Mouse (Mus musculus) adipocyte (in vitro differentiated cells): ENCODE results near the gene Lamtor2.

Experiments
- DNase-seq: peaks from one replicate; pipeline ENCODE4 v3.0.0-alpha.2; 2016; ENCODE audit warnings: low spot score

Gene Lamtor2

GRCm38 (mm10) chr3:88523027-88523426 is 29.8 kb downstream of the Lamtor2 start:
- no peak for DNase-seq

DNA sequence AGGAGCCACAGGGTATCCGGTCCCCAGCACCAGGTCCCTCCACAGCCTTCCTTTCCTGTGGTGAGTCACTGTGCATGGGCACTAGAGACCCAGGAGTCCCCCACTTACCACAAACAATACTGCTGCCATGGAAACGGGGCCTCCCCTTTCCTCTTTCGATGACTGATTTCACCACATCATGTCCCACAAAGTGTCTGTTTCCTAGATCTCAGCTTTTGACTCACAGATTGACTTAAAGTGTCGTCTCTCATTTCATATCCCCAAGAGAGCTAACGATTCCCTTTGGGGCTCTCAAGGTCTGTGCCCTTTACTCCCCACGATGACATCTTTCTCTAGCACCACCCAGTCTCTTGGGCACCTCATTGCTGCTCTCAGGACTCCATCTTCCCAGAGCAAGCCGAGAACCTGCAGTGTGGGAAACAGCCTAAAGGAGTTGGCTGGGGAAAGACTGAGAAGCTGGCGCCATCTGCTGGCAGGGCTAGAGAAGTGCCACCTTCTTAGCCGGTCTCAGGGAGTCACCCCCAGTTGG is 31.0 kb downstream of the Lamtor2 start:
- DNase-seq = peak; percentile 82

GRCm38 (mm10) chr3:88521156-88521555 is 31.7 kb downstream of the Lamtor2 start:
- DNase-seq = no peak

DNA sequence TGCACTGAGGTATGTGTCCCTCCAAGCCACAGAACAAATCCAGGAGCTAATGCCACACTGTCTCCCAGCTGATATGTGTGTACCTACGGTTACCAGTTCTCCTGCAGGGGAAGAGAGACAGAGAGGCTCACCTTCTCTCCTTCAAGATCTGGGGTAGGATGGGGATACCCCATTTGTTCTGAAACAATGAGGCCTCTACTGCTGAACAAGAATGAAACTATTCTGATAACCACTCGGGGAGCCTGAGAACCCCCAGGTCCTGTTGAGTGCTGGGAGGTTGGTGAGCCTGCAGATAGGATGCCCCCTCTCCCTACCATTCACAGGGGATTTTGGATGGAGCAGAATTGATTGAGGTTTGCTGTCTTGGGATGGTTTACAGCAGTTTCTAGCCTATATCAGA is 32.8 kb downstream of the Lamtor2 start:
- no peak for DNase-seq

- DNase-seq = no peak
Observed at GRCm38 (mm10) chr3:88518411-88518810, 34.5 kb downstream of the Lamtor2 start.

DNA sequence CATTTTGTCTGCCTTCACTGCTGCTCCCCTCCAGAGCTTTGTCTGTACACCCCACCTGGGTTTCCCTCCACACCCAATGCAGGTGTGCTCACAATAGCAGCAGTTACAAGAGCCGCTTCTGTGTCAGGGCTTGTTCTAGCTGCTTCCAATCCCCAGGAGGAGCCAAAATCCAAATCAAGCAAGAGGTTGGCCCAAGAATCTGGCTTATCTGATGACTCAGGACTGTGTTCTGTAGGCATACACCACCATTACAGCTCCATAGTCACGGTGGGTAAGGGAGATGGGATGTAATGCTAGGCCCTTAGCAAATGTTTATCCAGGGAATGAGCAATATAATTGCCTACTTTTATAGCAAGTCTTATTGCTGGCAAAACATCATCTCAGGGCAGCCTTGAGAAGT is 36.5 kb downstream of the Lamtor2 start:
- no peak for DNase-seq

DNA sequence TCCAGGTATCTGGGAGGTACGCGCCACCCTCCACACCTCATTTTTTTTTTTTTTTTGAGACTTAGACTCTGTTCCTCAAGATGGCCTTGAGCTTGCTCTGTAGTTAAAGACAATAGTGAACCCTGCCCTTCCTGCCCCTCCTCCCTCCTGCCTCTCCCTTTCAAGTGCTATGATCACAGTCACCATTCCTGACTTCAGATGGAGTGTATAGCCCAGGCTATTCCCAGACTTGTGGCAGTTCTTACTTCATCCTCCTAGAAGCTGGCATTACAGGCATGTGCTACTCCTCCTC is 37.8 kb downstream of the Lamtor2 start:
- DNase-seq = no peak

DNA sequence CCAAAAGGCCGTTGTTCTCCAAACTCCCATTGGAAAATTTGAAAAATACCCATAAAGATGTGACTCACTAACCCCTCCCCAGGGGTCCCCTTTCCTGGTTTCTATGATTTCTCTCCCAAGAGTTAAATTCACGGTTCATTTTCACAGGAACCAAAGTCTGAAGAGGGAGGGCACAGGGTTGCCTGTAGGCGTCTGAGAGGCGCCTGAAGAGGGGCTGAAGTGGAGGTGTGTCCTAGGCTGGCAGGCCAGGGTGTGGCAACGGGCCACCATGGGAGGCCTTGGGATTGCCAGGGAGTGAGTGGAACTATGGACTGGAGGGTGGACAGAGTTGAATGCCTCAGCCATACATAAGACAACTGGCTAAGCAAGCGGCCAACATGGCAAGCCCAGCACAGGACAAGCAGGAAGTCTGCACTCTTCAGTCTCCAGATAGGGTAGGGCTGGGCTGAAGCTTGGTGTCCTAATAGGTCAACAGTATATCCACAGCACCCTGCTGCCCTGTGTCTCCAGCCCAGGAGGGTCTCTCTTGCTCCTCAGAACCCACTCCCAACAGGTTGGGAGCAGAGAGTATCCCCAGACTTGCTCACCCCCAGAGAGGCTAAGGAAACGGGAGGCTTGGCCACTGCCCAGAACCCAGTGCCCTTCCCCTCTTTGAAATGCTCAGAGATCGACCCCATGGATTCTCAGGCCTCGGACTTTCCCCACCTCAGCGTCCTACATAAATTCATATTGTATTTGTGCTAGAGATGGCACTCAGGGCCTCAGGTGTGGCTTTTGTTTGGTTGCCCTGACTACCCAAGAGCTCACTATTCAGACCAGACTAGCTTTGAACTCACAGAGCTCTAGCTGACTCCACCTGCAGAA is 38.4 kb downstream of the Lamtor2 start:
- no peak for DNase-seq

DNA sequence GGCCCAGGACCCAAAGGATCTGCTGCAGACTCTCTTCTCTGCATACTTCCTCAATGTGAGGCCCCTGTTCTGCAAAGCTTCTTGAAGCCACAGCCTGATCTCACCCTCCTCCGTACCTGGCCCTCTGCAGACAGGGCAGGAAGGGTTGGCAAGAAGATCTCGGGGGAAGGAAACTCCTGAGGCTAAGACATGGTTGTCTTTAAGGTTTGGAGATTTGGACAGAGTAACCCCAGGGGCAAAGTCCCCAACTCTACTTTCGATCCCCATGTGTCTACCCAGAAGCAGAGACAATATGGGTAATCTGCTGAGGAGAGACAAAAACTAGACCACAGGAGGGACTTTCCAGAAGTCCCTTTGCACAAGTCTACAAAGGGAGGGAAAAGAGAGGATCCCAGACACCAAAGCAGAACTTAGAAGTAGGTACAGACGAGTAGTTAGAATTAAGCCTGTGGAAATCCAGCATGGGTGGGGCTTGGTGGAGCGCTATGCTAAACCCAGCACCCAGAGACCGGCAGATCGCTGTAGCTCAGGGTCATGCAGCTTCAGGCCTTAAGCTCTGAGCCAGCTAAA is 39.2 kb downstream of the Lamtor2 start:
- no peak for DNase-seq

DNA sequence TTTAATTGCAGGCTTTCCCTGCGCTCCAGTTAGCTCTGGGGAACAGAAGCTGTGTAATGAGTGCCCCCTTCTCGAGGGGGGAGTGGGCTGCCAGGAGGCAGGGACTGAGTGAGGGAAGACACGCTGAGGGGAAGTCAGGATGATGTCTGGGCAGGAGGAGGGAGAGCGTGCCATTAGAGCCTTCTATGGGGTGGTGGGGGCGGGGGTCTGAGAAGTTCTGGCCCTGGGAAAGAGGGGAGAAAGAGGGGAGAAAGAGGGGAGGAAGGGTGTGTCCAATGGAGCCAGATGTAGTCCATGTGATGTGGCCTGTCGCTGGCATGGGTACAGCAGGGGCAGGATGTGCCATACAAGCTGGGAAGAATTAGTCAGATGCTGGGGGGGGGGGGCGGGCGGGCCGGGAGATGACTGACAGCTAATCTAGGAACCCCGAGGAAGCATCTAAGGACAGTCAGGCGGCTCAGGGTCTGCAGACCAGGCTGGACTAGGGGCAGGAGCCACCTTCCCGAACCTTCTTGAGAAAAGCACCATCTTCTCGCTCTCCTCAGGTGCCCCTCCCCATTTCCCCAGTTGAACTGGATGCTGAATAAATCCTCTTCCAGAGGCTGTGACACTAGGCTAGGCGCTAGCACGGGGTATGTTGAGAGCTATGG is 39.9 kb downstream of the Lamtor2 start:
- peak; percentile 68 for DNase-seq

DNA sequence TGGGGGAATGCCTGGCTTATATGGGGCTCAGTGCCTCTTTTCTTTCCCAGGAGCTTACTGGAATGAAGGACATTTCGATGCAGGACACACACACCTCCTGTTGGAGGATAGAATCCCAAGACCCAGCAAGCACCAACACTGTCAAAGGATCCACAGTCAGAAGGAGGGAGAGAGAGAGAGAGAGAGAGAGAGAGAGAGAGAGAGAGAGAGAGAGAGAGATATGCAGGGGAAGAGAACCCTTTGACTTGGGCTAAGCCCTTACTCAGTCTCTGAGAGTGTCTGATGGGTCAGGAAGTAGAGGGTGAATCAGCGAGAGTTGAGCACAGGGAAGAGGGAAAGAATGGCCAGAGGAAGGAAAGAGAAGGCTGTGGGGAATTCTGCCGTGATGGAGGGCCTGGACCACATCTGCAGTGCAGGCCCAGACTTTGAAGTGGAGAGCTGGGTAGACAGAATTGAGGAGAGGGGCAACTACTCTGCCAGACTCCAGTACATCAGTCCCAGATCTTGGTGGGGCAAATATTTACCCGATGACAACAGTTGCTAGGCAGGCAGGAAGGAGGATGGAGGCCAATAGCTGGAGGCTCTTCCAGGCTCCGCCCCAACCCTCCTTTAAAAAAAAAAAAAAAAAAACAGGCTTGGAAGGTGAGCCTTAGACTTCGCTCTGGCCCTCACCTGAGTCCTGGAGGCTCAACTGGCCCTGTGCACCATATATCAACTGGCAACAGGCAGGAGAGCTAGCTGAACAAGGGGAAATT is 40.6 kb downstream of the Lamtor2 start:
- DNase-seq = no peak

DNA sequence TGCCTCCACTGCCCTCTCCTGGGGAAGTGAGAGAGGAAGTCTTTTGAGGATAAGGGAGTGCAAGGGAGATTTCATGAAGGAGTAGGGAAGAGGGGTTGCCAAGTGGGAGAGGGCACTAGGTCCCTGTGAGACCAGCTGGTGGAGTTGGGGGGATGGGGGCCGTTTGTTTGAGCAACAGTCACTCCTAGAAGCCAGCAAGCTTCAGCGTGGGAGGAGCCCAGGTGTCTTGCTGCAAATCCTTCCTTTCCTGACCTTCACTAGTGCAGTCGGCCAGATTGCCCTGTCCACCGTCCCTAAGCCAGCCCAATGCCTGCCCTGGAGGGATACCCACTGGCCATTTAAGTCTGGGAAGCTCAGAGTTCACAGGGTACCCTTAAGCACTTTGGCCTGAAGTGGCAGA is 41.3 kb downstream of the Lamtor2 start:
- DNase-seq = no peak

- DNase-seq = no peak
Observed at GRCm38 (mm10) chr3:88510421-88511289, 42.2 kb downstream of the Lamtor2 start.

- DNase-seq = peak; percentile 92
Observed at GRCm38 (mm10) chr3:88509692-88510420, 43.0 kb downstream of the Lamtor2 start, which contains the start of gene Lmna. TSS of gene Lmna (minus strand) at chr3:88509956.

DNA sequence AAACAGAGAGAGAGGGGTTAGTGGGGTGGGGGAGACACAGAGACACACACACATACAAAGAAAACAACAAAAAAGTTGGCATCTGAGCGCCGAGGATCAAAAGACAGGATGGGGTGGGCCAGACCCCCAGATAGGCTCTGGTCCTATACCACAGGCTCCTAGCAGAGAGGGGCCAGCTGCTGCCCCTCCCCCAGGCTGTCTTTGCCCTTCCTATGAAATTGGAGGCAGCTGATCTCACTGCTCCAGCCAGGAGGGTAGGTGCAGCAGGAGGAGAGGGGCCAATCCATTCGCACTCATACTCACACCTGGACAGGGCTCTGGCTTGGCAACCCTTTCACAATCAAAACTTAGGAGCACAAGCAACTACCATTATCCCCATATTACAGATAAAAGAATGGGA is 43.6 kb downstream of the Lamtor2 start:
- DNase-seq = no peak

- DNase-seq = no peak
Observed at GRCm38 (mm10) chr3:88505765-88506164, 47.1 kb downstream of the Lamtor2 start.

GRCm38 (mm10) chr3:88505081-88505480 is 47.8 kb downstream of the Lamtor2 start:
- no peak for DNase-seq

DNA sequence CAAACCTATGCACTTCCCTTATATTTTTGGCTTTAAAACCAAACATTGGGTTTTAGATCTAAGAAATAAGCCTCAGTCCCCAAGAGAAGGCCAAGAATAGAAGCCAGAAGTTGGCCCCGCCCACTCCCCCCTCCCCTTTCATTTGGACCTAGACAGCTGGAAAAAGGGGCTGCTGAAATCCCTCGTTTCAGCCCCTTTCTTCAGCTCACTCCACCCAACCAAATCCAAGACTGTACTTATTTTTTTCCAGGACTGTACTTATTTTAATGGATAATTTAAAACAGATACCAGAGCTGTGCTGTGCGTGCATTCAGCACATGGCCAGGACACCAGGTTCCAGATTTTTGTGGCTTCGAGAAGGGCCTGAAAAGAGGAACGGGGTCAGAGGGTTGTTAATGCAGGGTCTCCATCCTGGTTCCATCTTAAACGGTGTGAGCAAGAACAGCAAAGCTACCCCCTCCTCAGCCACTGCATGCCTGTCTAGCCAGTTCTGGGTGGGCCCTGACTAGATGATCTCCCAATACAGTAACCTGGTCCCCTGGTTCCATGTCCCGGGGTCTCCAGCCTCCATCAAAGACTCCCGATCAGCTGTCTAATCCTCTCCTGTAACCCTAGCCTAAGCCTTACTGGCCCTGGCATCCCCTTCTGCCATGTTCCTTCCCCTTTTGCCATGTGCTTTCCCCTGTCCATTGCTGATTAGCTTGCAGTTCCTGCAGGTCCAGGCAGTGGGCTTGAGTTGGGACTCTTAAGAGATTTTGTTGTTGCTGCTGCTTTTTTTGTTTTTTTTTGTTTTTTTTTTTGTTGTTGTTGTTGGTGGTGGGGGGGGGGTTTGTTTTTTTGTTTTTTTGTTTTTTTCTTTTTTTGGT is 48.8 kb downstream of the Lamtor2 start:
- no peak for DNase-seq

- DNase-seq = no peak
Observed at GRCm38 (mm10) chr3:88503505-88503863, 49.4 kb downstream of the Lamtor2 start.
